Mouse (Mus musculus): ENCODE measurements around the gene Chmp2a. TPM values are rescaled to one million over a fixed set of nuclear protein-coding genes. Genes with fewer than 3 reads are reported as not detected.

Gene Chmp2a
- polyA plus RNA-seq, 1 experiment from 2014 or later = 140 TPM

DNA sequence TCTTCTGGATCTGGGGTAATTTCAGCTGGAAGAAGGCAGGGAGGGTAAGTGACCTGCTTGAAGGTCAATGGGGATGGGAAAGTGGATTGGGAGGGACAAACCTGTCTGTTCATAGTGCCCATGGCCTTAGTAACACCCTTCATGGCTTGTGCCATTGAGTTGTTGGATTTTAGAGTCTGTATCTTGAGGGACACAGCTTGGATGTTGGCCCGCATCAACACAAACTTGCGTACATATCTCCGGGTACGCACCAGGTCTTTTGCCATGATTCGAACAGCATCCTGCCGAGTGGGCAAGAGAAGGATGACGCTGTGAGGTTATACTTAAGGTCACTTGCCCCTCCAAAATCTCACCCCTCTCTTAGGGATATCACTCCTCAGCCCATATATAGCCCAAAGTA, 2.1 kb downstream of the Chmp2a start:
- Histone ChIP-seq H3K4me1 (peaks cover 33% of the 10 kb centered on the region), H3K27me3 (no peaks in the 10 kb centered on the region), H3K4me2 (no peak overlapping the region), H3K27ac (no peak overlapping the region), H3K4me3 (no peak overlapping the region), H3K9ac (no peak overlapping the region), H3K9me3 (no peaks in the 10 kb centered on the region), H3K36me3 (peaks cover 73% of the 10 kb centered on the region)
- WGBS = 88% methylated on average over 7 of the region's 7 CpGs
- ATAC-seq (ENCODE audit: borderline replicate concordance, extremely low read depth, low FRiP score, low TSS enrichment) = no peak

DNA sequence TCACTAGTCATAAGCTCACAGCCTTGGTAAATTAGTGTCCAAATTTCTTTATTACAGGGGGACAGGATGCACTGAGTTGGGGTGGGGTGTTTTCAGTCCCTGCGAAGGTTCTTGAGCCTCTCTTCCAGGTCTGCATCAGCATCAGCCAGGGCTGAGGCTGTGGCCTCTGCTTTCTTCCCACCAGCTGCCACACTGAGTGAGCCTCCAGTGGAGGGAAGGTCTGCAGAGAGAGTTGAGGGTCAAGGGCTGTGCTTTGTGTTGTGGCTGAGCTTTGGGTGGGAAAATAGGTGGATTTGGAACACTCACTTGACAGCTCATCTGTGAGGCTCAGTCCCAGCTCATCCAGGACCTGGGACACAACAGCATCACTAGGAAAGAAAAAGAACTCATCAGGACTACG, 2.6 kb downstream of the Chmp2a start:
- Histone ChIP-seq H3K9ac (no peak overlapping the region), H3K27me3 (no peaks in the 10 kb centered on the region), H3K4me1 (peaks cover 34% of the 10 kb centered on the region), H3K4me3 (no peak overlapping the region), H3K4me2 (no peak overlapping the region), H3K27ac (no peak overlapping the region), H3K9me3 (no peaks in the 10 kb centered on the region), H3K36me3 (peaks cover 79% of the 10 kb centered on the region)
- no peak for ATAC-seq (ENCODE audit: borderline replicate concordance, extremely low read depth, low FRiP score, low TSS enrichment)
- WGBS = 67% methylated on average over 2 of the region's 2 CpGs

DNA sequence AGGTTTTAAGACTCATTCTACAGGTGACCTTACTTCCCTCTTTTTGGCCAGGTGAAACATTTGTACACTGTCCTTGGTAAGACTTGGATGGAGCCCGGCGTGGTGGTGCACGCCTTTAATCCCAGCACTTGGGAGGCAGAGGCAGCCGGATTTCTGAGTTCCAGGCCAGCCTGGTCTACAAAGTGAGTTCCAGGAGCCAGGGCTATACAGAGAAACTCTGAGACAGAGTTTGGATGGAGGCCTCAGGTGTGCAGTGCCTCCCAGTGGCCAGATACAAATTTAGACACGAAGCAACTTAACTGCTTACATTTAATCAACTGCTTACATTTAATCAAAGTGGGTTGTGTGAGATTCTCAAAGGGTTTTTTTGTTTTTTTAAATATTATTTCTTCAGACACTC, 3.5 kb downstream of the Chmp2a start:
- Histone ChIP-seq H3K27ac (no peak overlapping the region), H3K9ac (no peak overlapping the region), H3K4me3 (no peak overlapping the region), H3K27me3 (no peaks in the 10 kb centered on the region), H3K4me2 (no peak overlapping the region), H3K9me3 (no peaks in the 10 kb centered on the region), H3K36me3 (peaks cover 85% of the 10 kb centered on the region), H3K4me1 (peaks cover 34% of the 10 kb centered on the region)
- ATAC-seq (ENCODE audit: borderline replicate concordance, extremely low read depth, low FRiP score, low TSS enrichment) = no peak
- 67% methylated on average over 5 of the region's 5 CpGs for WGBS

DNA sequence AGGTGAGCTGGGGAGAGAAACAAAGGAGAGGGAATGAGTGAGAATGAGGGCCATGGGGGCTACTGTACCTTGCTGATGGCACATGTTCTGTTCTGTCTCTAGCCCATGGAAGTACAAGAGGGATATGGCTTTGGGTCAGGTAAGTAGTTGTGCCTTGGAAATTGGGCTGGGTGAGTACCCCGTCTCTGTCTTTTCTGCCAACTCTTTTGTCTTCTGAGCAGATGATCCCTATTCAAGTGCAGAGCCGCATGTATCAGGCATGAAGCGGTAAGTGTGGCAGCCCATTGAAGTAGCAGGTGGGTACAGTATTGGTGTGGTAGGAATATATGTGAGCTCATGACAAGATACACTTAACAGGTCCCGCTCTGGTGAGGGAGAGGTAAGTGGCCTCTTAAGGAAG, 5.6 kb downstream of the Chmp2a start:
- 87% methylated on average over 4 of the region's 4 CpGs for WGBS
- Histone ChIP-seq H3K9me3 (no peaks in the 10 kb centered on the region), H3K27ac (no peak overlapping the region), H3K4me1 (peaks cover 26% of the 10 kb centered on the region), H3K4me3 (no peak overlapping the region), H3K4me2 (no peak overlapping the region), H3K27me3 (no peaks in the 10 kb centered on the region), H3K9ac (no peak overlapping the region), H3K36me3 (peaks cover 73% of the 10 kb centered on the region)
- no peak for ATAC-seq (ENCODE audit: borderline replicate concordance, extremely low read depth, low FRiP score, low TSS enrichment)

DNA sequence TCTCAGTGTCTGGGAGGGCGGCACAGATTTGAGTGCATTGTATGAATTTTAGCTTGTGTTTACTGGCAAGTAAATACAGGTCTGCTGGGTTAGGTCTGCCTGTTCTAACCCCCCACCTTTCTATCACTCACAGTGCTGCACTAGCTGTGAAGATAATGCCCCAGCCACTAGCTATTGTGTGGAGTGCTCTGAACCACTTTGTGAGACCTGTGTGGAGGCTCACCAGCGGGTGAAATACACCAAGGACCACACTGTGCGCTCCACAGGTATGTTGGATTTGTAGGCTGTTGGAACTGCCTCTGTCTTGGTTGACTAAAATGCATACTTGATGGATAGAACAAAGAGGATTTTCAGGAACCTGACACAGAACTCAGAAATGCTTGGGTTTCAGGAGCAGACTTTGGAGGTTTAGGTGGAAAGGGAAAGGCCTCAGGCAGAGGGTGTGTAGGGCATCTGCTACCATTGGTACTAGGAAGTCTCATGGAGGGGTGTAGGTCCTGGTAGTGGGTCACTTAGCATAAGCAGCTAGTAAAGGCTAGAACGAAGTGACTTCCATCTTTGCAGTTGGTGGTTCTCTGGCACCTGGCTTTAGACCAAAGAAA, 9.0 kb downstream of the Chmp2a start:
- no peak for ATAC-seq (ENCODE audit: borderline replicate concordance, extremely low read depth, low FRiP score, low TSS enrichment)
- Histone ChIP-seq H3K27me3 (no peaks in the 10 kb centered on the region), H3K4me1 (peaks cover 20% of the 10 kb centered on the region), H3K4me3 (peak overlapping the region; percentile 96), H3K36me3 (peaks cover 46% of the 10 kb centered on the region), H3K4me2 (peak overlapping the region; percentile 81), H3K27ac (no peak overlapping the region), H3K9me3 (no peaks in the 10 kb centered on the region), H3K9ac (peak overlapping the region; percentile 98)
- WGBS = 25% methylated on average over 4 of the region's 4 CpGs

DNA sequence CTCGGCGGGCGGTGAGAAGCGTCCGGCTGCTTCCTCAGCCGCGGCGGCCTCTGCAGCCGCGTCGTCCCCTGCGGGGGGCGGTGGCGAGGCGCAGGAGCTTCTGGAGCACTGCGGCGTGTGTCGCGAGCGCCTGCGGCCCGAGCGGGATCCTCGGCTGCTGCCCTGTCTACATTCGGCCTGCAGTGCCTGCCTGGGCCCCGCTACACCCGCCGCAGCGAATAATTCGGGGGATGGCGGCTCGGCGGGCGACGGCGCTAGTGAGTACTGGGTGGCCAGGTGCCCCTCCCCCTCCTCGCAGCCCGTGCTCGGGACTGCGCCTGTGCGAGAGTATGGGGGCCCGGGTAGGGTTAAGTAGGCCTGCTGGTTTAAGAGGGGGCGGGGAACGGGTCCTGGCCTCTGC, 9.8 kb downstream of the Chmp2a start:
- H3K9ac ChIP-seq = peak overlapping the region; percentile 98
- H3K4me3 ChIP-seq = peak overlapping the region; percentile 96
- peak overlapping the region; percentile 81 for H3K4me2 ChIP-seq
- WGBS = under 1% methylated on average over 44 of the region's 44 CpGs
- peak overlapping the region; percentile 99 for H3K27ac ChIP-seq
- H3K36me3 ChIP-seq = peaks cover 38% of the 10 kb centered on the region
- H3K9me3 ChIP-seq = no peaks in the 10 kb centered on the region
- ATAC-seq (ENCODE audit: borderline replicate concordance, extremely low read depth, low FRiP score, low TSS enrichment) = peak; percentile 60
- H3K4me1 ChIP-seq = peaks cover 20% of the 10 kb centered on the region
- no peaks in the 10 kb centered on the region for H3K27me3 ChIP-seq

DNA sequence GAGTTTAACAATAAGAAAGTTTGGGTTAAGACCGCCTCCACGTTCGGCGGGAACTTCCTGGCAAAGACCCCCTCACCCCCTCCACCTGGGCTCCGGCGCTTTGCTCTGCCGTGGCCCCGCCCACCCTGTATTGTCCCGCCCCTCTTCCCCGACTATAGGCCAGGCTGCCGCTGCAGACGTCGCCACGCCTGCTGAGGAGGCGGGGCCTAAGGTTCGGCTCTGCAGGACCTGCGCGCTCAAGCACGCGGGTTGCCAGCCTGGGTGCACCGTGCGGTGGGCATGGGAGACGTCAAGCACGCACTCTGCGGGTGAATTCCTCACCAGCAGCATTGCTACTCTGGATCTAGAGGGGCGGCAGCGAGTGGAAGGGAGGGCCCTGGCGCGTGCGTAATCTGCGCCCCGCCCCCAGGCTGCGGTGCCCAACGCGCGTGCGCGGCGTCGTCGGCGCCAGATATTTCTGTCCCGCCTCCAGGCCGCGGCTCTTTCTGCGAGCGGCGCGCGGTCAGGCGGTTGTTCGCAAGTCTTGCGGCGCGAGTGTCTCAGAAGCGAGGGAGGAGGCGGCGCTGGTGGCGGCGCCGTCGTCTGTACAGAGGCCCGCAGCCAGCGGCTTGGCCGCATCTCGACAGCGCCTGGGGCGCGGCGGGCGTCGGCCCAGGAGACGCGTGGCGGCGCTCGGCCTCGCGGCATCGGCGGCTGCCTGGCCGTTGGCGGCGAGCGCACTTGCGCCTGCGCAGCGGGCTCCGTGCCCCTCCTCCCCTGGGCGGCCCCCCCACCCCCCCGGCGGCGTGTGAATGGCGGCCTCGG, 10.5 kb downstream of the Chmp2a start:
- Histone ChIP-seq H3K4me2 (peak overlapping the region; percentile 81), H3K4me1 (peaks cover 20% of the 10 kb centered on the region), H3K27me3 (no peaks in the 10 kb centered on the region), H3K9ac (peak overlapping the region; percentile 98), H3K27ac (peak overlapping the region; percentile 99), H3K4me3 (peak overlapping the region; percentile 96), H3K36me3 (peaks cover 31% of the 10 kb centered on the region), H3K9me3 (no peaks in the 10 kb centered on the region)
- ATAC-seq (ENCODE audit: borderline replicate concordance, extremely low read depth, low FRiP score, low TSS enrichment) = peak; percentile 89
- whole genome bisulfite sequencing = under 1% methylated on average over 90 of the region's 95 CpGs

DNA sequence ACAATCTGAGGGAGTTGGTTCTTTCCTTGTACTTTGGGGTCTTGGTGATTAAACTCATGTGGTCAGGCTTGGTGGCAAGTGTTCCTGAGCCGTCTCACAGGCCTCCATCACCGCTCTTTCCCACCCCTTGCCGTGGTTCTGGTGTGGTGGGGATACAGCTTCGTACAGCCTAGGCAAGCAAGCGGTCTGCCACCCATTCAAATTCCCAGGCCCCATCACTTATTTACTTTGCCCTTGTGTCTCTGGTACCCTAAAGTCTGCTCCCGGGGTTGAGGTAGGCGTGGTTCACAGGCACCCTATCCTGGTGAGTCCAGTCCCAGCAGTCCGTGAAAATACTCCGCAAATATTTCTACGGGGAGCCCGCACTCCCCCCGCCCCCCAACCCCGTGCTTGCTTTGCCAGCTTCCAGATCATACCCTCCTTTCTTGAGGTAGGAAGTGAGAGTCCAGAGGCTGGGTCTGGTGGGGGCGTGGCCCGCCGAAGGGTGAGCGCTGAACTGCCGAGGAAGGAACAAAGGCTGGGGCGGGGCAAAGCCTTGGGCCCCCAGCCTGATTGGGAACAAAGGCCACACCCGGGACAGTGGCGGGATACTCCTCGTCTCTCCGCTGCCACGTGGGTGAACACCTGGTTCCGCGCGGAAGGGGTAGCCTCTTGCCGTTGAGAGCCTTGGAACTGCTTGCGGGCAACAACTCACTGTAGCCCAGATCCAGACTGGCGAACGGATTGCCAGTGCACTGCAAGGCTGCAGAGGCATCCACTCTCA, 11.7 kb downstream of the Chmp2a start:
- H3K9ac ChIP-seq = peak overlapping the region; percentile 98
- H3K4me3 ChIP-seq = peak overlapping the region; percentile 96
- H3K4me1 ChIP-seq = peaks cover 20% of the 10 kb centered on the region
- no peaks in the 10 kb centered on the region for H3K9me3 ChIP-seq
- H3K36me3 ChIP-seq = peaks cover 19% of the 10 kb centered on the region
- peak overlapping the region; percentile 81 for H3K4me2 ChIP-seq
- peak; percentile 70 for ATAC-seq (ENCODE audit: borderline replicate concordance, extremely low read depth, low FRiP score, low TSS enrichment)
- H3K27me3 ChIP-seq = no peaks in the 10 kb centered on the region
- WGBS = 3% methylated on average over 31 of the region's 31 CpGs
- H3K27ac ChIP-seq = peak overlapping the region; percentile 99

DNA sequence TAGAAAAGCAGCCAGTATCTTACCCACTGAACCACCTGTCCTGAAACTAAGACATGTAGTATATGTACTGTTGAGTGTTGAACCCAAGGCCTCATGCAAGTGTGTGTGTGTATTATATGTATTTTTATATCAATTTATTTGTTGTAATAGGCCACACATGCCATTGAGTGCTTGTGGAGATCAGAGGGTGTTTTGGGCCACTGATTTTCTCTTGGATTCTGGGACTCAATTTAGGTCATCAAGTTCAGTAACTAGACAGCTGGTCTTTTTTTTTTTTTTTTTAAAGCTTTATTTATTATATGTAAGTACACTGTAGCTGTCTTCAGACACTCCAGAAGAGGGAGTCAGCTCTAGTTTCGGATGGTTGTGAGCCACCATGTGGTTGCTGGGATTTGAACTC, 19.4 kb downstream of the Chmp2a start:
- WGBS = 74% methylated on average over 1 of the region's 1 CpGs
- H3K4me1 ChIP-seq = peaks cover 6% of the 10 kb centered on the region
- ATAC-seq (ENCODE audit: borderline replicate concordance, extremely low read depth, low FRiP score, low TSS enrichment) = no peak
- no peak overlapping the region for H3K4me2 ChIP-seq
- no peak overlapping the region for H3K4me3 ChIP-seq
- no peak overlapping the region for H3K27ac ChIP-seq
- no peaks in the 10 kb centered on the region for H3K27me3 ChIP-seq
- no peaks in the 10 kb centered on the region for H3K36me3 ChIP-seq
- no peaks in the 10 kb centered on the region for H3K9me3 ChIP-seq
- H3K9ac ChIP-seq = no peak overlapping the region

DNA sequence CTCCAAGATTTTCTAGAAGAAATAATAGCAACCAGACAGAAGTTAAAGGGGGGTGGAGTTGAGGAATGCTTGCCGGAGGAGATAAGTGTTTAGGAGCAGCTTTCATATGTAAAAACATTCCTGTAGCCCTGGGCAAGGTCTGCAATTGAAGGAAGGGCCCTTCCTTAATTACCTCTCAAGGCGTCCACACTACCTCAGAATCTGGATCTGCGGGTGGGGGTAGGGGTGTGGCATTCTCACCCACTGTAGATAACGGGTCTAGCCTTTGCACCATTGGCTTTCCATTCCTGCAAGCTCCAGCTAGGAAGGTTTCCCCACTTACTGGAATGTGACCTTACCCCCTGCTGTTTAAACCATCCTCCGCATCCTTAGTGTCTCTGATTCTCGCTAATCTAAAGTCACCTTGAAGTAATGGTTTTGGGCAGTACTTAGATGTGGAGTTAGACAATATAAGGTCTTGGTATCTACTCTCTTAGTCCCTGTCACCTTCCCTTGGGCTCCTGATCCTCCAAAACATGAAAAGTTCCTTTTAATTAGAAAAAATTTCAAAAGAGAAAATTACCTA, 20.2 kb downstream of the Chmp2a start:
- Histone ChIP-seq H3K9ac (no peak overlapping the region), H3K4me3 (no peak overlapping the region), H3K27ac (no peak overlapping the region), H3K4me1 (peaks cover 6% of the 10 kb centered on the region), H3K4me2 (no peak overlapping the region), H3K27me3 (no peaks in the 10 kb centered on the region), H3K36me3 (no peaks in the 10 kb centered on the region), H3K9me3 (no peaks in the 10 kb centered on the region)
- 38% methylated on average over 6 of the region's 6 CpGs for WGBS
- no peak for ATAC-seq (ENCODE audit: borderline replicate concordance, extremely low read depth, low FRiP score, low TSS enrichment)

DNA sequence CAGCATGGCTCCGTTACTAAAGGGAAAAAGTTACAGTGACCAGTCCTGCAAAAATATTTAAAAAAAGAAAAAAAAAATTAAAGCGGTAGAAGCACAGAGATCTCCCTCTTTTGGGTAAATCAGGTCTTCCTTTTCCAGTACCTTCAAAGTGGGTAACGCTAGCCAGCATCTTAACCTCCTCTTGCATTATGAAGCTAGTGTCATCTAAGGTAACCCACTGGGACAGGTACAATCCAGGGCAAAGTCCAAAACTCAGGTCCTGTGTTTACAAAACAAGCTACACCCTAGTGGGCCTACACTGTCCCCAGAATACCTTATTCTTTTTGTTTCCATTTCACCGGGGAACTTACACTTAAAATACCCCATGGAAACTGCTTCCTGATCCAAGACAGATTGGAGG, 20.9 kb downstream of the Chmp2a start:
- Histone ChIP-seq H3K4me1 (peaks cover 6% of the 10 kb centered on the region), H3K27me3 (no peaks in the 10 kb centered on the region), H3K36me3 (no peaks in the 10 kb centered on the region), H3K4me2 (no peak overlapping the region), H3K9me3 (no peaks in the 10 kb centered on the region), H3K27ac (no peak overlapping the region), H3K9ac (no peak overlapping the region), H3K4me3 (no peak overlapping the region)
- 72% methylated on average over 4 of the region's 4 CpGs for WGBS
- no peak for ATAC-seq (ENCODE audit: borderline replicate concordance, extremely low read depth, low FRiP score, low TSS enrichment)

Measured in lung, embryonic 15.5 days (tissue).